Mouse (Mus musculus) left cerebral cortex, adult 2 months (tissue): ENCODE measurements around the gene Ttll13. TPM values are rescaled to one million over a fixed set of nuclear protein-coding genes. Genes with fewer than 3 reads are reported as not detected.

ENCODE experiments used
- DNase-seq, 2 experiments: peaks; one replicate each; pipeline ENCODE4 v3.0.0; 2021 to 2022; ENCODE audit warnings: low spot score in 2 of 2, mixed read lengths in 1 of 2; ENCODE audit errors: extremely low spot score in 1 of 2
- H3K27ac ChIP-seq: fragments of 200-600 bp; 2 replicates; pipeline ENCODE4 v1.8.1; 2022
- H3K4me3 ChIP-seq: fragments of 200-600 bp; 2 replicates; pipeline ENCODE4 v1.8.1; 2022
- CTCF ChIP-seq: fragments of 200-600 bp; IDR thresholded peaks from 2 replicates; pipeline ENCODE4 v1.8.1; 2022; ENCODE audit warnings: antibody characterized with exemption, mild to moderate bottlenecking, moderate library complexity
- intact Hi-C: fragments of 180-260 bp; cut with DNase I; formaldehyde crosslinking; loops from one replicate; pipeline ENCODE4 v1.15.1; 2025
- total RNA-seq, 2 experiments: library from RNA; stranded (reverse); gene quantifications; 2 replicates each; pipeline ENCODE4 v1.2.3; 2021

Ttll13 gene
- total RNA-seq, 2 experiments from 2014 or later: 2.0 to 2.8 TPM

- DNase-seq: no peak
- no peak for TF ChIP-seq CTCF
- intact Hi-C loops: no loop called here
- no peak overlapping the region for H3K4me3 ChIP-seq
- H3K27ac ChIP-seq: no peak overlapping the region
Measured at GRCm38 (mm10) chr7:80252437-80252836, 6.3 kb downstream of the Ttll13 start.

DNA sequence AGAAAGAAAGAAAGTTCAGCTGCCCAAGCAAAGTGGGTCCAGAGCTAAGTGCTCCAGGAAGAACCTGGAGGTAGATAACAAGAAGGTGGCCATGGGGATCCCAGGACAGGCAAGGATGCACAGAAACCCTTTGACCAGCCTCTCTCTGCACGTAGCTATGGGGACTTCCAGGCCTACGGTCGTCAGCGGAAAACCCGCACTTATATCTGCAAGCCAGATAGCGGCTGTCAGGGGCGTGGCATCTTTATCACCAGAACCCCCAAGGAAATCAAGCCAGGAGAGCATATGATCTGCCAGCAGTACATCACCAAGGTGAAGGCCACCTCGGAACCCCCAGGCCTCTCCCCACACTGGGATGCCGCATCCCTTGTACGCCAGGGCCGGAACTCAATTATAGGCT is 6.7 kb downstream of the Ttll13 start:
- no peak overlapping the region for H3K4me3 ChIP-seq
- TF ChIP-seq CTCF: no peak
- intact Hi-C loops: no loop called here
- no peak overlapping the region for H3K27ac ChIP-seq
- DNase-seq: no peak

DNA sequence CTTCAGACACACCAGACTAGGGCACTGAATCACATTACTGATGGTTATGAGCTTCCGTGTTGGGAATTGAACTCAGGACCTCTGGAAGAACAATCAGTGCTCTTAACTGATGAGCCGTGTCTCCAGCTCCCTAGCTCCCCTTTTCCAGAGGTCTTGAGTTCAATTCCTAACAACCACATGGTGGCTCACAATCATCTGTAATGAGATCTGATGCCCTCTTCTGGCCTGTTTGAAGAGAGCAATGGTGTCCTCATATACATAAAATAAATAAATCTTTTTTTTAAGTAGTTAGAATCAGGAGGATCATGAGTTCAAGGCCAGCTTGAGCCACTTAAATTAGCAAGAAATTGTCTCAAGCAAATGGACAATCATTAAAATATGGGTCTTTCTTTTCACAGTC is 9.8 kb downstream of the Ttll13 start:
- Histone ChIP-seq H3K4me3 (no peak overlapping the region), H3K27ac (no peak overlapping the region)
- TF ChIP-seq CTCF: peak; percentile 44
- intact Hi-C loops: loop anchor here (2.0 kb wide), 1 partner anchor 115 kb away; no protein-coding TSS in a partner anchor
- DNase-seq: no peak

DNA sequence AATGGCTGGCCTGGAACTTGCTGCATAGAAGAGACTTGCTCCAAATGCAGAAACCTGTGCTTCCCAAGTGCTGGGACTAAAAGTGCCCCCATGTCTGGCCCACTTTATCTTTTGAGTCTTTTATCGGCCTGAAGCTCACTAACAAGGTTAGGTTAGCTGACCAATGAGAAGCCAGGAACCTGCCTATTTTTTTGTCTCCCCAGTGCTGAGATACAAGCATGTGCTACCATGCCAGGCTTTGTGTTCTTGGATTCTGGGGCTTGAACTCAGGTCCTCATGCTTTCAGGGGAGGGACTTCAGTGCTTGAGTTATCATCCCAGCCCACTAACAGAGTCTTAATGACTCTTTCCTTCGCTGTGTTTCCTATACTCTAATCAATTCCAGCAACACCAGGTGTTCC is 11.5 kb downstream of the Ttll13 start:
- intact Hi-C loops: loop anchor here (2.0 kb wide), 1 partner anchor 117 kb away; no protein-coding TSS in a partner anchor
- Histone ChIP-seq H3K27ac (no peak overlapping the region), H3K4me3 (no peak overlapping the region)
- no peak for TF ChIP-seq CTCF
- DNase-seq: no peak

DNA sequence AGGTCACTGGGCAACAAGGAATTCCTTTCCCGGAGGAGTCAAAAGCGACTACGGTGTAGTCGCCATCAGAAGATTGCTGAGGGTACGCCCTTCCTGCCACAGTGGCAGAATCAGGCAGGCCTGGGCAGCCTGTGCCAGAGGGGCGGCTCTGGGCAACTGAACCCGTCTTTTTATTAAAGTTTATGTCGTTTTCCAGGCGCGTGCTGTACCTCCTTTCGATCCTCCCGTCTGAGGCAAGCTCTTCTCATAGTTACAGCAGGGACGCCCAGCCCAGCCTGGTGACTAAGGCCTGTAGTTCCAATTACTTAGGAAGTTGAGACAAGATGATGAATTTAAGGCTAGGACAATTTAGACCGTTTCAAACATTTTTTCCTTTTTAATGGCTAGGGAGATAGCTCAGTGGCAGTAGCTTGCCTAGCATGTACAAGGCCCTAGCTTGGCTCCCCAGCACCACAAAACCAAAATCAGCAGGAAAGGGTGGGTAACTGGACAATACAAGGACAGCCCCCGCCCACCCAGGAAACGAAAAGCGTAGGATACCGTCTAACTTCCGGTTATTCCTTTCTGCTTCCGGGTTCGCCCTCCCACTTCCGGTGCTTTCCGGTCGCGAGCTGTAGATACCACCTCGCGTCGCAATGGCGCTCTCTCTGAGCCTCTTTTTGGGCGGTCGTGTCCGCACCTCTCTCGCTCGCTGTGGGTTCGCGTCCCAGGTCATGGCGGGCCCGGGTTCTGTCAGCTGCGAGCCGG is 14.6 kb downstream of the Ttll13 start, which contains the start of gene Ngrn:
TSS of gene Ngrn (plus strand) at position 591 of the 747 bp plus-strand sequence.
- Histone ChIP-seq H3K27ac (peak within 1 kb of the TSS; percentile 85), H3K4me3 (peak within 1 kb of the TSS; percentile 79)
- no peak; the same call in 1 of the 2 replicates for TF ChIP-seq CTCF
- DNase-seq: peak; percentile 79 to 84
- intact Hi-C loops: no loop called here

DNA sequence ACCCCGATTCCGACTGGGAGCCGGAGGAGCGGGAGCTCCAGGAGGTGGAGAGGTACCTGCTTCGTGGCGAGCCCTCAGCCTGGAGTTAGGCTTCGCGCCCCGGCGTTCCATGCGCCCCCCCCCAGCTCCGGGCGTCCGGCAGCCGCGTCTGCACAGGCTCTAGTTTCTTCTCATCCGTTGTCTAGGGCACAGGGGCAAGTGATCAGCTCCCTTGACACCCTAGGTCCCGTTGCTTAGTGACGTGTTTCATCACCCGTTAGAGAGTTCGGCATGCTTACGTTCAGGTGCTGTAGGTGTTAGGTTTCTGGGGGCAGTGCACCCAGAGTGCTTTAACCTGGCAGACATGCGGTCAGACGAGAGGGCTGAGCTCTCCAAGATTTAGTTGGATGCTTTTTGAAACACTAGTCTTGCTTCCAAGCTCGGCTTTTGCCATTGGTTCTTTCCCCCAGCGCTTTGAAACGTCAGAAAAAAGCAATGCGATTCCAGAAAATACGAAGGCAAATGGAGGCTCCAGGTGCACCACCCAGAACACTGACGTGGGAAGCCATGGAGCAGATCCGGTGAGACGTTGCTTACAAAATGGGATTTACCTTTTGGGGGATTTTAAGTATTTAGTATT is 15.3 kb downstream of the Ttll13 start:
- no peak for TF ChIP-seq CTCF
- intact Hi-C loops: no loop called here

GRCm38 (mm10) chr7:80264606-80265005 is 18.4 kb downstream of the Ttll13 start:
- intact Hi-C loops: no loop called here
- TF ChIP-seq CTCF: no peak
- Histone ChIP-seq H3K4me3 (no peak overlapping the region), H3K27ac (no peak overlapping the region)
- no peak for DNase-seq

More for the DNA sequence above, 15.3 kb downstream of the Ttll13 start:
- peak overlapping the region; percentile 85 for H3K27ac ChIP-seq
- DNase-seq: no peak
- peak overlapping the region; percentile 79 for H3K4me3 ChIP-seq

DNA sequence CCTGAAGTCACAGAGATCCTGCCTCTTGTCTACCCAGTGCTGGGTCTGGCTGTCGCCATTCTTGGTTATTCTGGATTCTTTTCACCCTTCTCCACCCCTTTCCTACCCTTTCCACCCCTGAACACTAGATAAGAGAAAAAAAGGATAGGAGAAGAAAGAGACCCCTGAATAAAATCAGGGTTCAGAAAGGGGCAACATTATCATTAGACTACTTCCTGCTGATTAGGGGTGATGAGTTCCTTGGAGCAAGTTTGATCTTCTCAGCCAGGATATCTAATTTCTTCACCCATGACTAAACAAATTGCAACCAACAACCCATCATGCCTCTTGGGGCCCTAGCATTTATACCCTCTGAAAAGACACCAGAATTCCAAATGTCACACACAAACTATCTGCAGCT is 21.6 kb downstream of the Ttll13 start:
- no peak overlapping the region for H3K4me3 ChIP-seq
- TF ChIP-seq CTCF: no peak
- no peak overlapping the region for H3K27ac ChIP-seq
- intact Hi-C loops: no loop called here
- DNase-seq: no peak

DNA sequence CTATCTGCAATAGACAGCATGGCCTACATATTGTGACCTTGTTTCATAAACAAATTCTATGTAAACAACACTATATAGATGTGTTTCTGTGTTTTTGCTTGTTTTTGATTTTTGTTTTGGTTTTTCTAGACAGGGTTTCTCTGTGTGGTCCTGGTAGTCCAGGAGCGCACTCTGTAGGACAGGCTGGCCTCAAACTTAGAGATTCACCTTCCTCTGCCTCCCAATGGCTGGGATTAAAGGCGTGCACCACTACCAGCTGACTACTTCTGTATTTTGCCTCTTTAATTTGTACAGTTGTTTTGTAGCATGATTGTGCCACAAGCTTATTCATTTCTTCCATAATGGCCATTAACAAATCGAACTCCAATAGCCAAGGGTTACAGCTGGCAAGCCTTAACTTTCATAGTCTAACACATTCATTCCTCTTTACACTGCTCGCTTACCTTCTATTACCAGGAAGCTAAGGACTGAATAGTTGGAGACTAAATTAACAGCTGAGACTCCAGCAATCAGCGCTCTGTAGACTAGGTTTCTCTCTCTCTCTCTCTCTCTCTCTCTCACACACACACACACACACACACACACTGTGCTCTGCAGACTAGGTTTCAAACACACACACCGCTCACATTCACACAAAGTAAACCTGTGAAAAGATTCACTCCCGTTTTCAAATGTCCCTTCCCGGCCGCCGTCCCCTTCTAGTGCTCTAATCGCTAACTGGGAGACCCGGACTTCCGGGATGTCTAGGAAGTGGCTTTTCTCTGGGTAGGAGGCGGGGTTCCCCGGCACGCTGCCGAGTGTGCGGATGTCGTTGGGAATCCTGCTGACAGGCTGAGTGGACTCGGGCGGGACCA is 22.9 kb downstream of the Ttll13 start, which contains the start of gene Vps33b:
TSS of gene Vps33b (plus strand) at position 753 of the 854 bp plus-strand sequence.
- TF ChIP-seq CTCF: no peak
- intact Hi-C loops: no loop called here
- DNase-seq: peak; percentile 94 to 96
- Histone ChIP-seq H3K4me3 (peak within 1 kb of the TSS; percentile 93), H3K27ac (peak within 1 kb of the TSS; percentile 58)

DNA sequence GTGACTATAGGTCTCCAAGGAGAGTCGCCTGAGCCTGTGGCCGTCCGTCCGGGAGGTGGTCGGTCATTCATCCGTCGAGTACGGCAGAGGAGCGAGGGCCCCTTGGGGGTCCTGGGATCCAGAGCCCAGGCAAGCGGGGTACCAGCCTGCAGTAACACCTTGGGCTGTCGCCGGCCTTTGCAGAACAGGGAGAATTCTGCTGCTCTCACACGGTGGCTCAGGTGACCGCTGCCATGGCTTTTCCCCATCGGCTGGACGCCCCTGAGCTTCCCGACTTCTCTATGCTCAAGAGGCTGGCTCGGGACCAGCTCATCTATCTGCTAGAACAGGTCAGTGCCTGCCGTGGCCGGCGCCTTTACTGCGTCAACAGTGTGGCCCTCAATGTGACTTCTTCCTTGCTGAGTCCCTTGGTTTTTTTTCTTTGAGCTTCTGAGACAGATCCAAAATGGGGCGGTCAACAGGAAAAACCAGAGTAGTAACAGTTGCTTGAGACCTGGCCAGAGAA is 23.6 kb downstream of the Ttll13 start:
- H3K27ac ChIP-seq: peak overlapping the region; percentile 58
- no peak for DNase-seq

DNA sequence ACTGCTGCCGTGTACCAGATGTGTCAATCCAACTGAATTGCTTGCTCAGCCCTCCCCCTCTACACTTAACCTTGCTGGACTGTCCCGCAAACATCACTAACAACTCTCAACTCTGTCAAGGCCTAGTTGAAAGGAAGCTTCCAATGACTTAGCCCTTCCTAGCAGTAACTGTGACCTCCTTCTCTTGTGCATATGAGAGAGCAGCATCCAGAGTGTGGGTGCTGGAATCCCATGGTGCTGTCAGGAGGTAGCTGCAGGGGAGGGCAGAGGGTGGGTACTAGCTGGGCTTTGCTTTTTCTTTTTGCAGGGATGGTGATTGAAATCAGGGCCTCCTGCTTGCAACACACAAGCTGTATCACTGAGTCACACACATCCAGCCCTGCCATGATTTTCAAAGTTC is 27.3 kb downstream of the Ttll13 start:
- TF ChIP-seq CTCF: no peak
- intact Hi-C loops: no loop called here
- Histone ChIP-seq H3K27ac (no peak overlapping the region), H3K4me3 (no peak overlapping the region)
- no peak for DNase-seq

More for the DNA sequence above, 23.6 kb downstream of the Ttll13 start:
- peak overlapping the region; percentile 93 for H3K4me3 ChIP-seq
- intact Hi-C loops: no loop called here
- no peak for TF ChIP-seq CTCF
